25 mouse cellular contexts compared by ENCODE assay signal in the genomic region with DNA sequence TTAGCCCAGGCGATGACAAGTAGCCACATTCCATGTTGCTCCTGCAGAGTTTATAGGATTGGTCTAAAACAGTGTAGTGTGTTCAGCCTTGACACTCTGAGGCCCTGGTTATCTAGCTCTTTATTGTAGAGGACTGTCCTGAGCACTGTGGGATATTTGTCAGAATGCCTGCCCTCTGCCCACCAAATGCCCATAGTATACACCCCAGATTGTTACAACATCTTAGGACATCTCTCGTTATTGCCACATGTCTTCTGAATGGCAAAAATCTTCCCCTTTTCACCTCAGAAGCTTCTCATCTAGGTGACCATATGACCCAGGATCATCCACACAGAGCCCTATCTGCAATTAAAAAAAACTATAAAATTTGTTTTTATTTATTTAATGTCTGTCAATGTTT. TPM values are rescaled to one million over a fixed set of nuclear protein-coding genes. Genes with fewer than 3 reads are reported as not detected.
"Had no signal": no experiment of that assay in that cellular context is flagged by ENCODE, and none has a peak within 500 bp of the region (broad histone marks: within the 10 kb centered on the region; RNA-seq: fewer than 3 reads in every experiment).

No protein-coding gene starts in this region.

- DNase-seq: kidney, postnatal 25 days; layer of hippocampus, postnatal 36 days; liver, embryonic 13.5 days; lung, adult 2 months; lung, postnatal 14 days; lung, postnatal 4 days; right cerebral cortex, adult 18-20 months; right cerebral cortex, postnatal 25 days; spleen, adult 18-20 months; thymus, postnatal 25 days had no signal

- H3K4me2 ChIP-seq: liver, embryonic 13.5 days; midbrain, embryonic 13.5 days; stomach, embryonic 15.5 days had no signal

- H3K4me1 ChIP-seq: liver, embryonic 13.5 days; stomach, embryonic 15.5 days had no signal

- H3K4me3 ChIP-seq: left cerebral cortex, adult 2 months; liver, embryonic 13.5 days; megakaryocyte, embryonic 14.5 days; midbrain, embryonic 10.5 days; midbrain, embryonic 13.5 days; stomach, embryonic 15.5 days had no signal

- H3K9me3 ChIP-seq: liver, embryonic 13.5 days; midbrain, embryonic 10.5 days; midbrain, embryonic 13.5 days; stomach, embryonic 15.5 days had no signal

- H3K27ac ChIP-seq: kidney, postnatal 0 days; left cerebral cortex, adult 2 months; liver, embryonic 13.5 days; midbrain, embryonic 10.5 days; midbrain, embryonic 13.5 days; stomach, embryonic 15.5 days had no signal

- H3K36me3 ChIP-seq: liver, embryonic 13.5 days; midbrain, embryonic 10.5 days; midbrain, embryonic 13.5 days; stomach, embryonic 15.5 days had no signal

- H3K9ac ChIP-seq: liver, embryonic 13.5 days; midbrain, embryonic 13.5 days; stomach, embryonic 15.5 days had no signal

- ATAC-seq: midbrain, embryonic 13.5 days; midbrain, embryonic 16.5 days had no signal

RNA-seq across cellular contexts. Expression of a gene that starts 3.3 kb away (rescaled TPM):
- total RNA-seq: left cerebral cortex, adult 2 months; left cerebral cortex, postnatal 36 days; liver, adult 2 months had no signal
- polyA plus RNA-seq: kidney, embryonic 14.5 days; kidney, postnatal 0 days; limb, embryonic 11.5 days; liver, adult 2 months; liver, embryonic 13.5 days; liver, embryonic 16.5 days; midbrain, embryonic 10.5 days; stomach, embryonic 15.5 days had no signal

RNA-seq across cellular contexts. Expression of a gene that starts 4.9 kb away (rescaled TPM):
- total RNA-seq: layer of hippocampus, postnatal 10 days; layer of hippocampus, postnatal 36 days; left cerebral cortex, adult 2 months; left cerebral cortex, postnatal 10 days; liver, adult 2 months had no signal
- polyA plus RNA-seq: kidney, embryonic 14.5 days; liver, adult 2 months; lung, adult 2 months; lung, embryonic 16.5 days; midbrain, embryonic 13.5 days had no signal
